Mouse (Mus musculus) spleen, adult 12 weeks (tissue): Measurements from ENCODE around the gene Itch.
"Not testable (repeated sequence)": the region's sequence is repeated elsewhere in the genome, so short reads cannot be mapped to it uniquely, and the experiment has no call there.

ENCODE experiments used
- DNase-seq: peaks from one replicate; pipeline ENCODE4 v3.0.0; 2022; ENCODE audit warnings: low spot score

Gene Itch

GRCm38 (mm10) chr2:155149296-155149695 lies 16.0 kb downstream of the Itch start:
- DNase-seq: not testable (repeated sequence)

- DNase-seq: no peak
These were observed 74.1 kb downstream of the Itch start for GRCm38 (mm10) chr2:155207419-155207818.

- DNase-seq: no peak
These were observed 89.8 kb downstream of the Itch start for GRCm38 (mm10) chr2:155223145-155223544.

GRCm38 (mm10) chr2:155224721-155225120 lies 91.4 kb downstream of the Itch start:
- DNase-seq: no peak

GRCm38 (mm10) chr2:155235746-155236361 lies 102.5 kb downstream of the Itch start:
- no peak for DNase-seq

- DNase-seq: peak; percentile 90
These were observed 103.2 kb downstream of the Itch start, which contains the start of gene Dynlrb1 for GRCm38 (mm10) chr2:155236362-155236992. Gene Dynlrb1, plus strand, starts transcription at chr2:155236533.

- no peak for DNase-seq
These were observed 104.0 kb downstream of the Itch start for GRCm38 (mm10) chr2:155237276-155237675.

- DNase-seq: no peak
These were observed 107.6 kb downstream of the Itch start for GRCm38 (mm10) chr2:155240915-155241314.

GRCm38 (mm10) chr2:155242296-155242855 lies 109.1 kb downstream of the Itch start:
- DNase-seq: no peak

GRCm38 (mm10) chr2:155246231-155246630 lies 112.9 kb downstream of the Itch start:
- no peak for DNase-seq

GRCm38 (mm10) chr2:155248206-155248605 lies 114.9 kb downstream of the Itch start:
- DNase-seq: no peak

GRCm38 (mm10) chr2:155248718-155249117 lies 115.4 kb downstream of the Itch start:
- DNase-seq: no peak

GRCm38 (mm10) chr2:155249588-155249987 lies 116.3 kb downstream of the Itch start:
- DNase-seq: no peak

- DNase-seq: no peak
These were observed 132.2 kb downstream of the Itch start for GRCm38 (mm10) chr2:155265526-155265925.

GRCm38 (mm10) chr2:155266896-155267295 lies 133.6 kb downstream of the Itch start:
- DNase-seq: no peak

- DNase-seq: no peak
These were observed 138.6 kb downstream of the Itch start for GRCm38 (mm10) chr2:155271957-155272356.

GRCm38 (mm10) chr2:155272396-155273170 lies 139.3 kb downstream of the Itch start:
- no peak for DNase-seq

GRCm38 (mm10) chr2:155273603-155274002 lies 140.3 kb downstream of the Itch start:
- DNase-seq: no peak

GRCm38 (mm10) chr2:155276195-155276594 lies 142.9 kb downstream of the Itch start, which contains the start of gene Map1lc3a:
Gene Map1lc3a, plus strand, starts transcription at chr2:155276297.
- peak; percentile 93 for DNase-seq
